Mouse (Mus musculus): ENCODE results near the gene Abl2. TPM values are rescaled to one million over a fixed set of nuclear protein-coding genes. Genes with fewer than 3 reads are reported as not detected.
A peak's percentile ranks its signal among the peaks of the same experiment; 100 is the strongest.

Gene Abl2
- polyA plus RNA-seq, 2 experiments = 1.2 to 1.6 TPM

GRCm38 (mm10) chr1:156533483-156533882 is 25.1 kb upstream of the Abl2 start:
- no peak for TF ChIP-seq CTCF (IDR thresholded peaks at IDR 0.05; ENCODE audit: low read depth)
- no peak for TF ChIP-seq EP300 (IDR thresholded peaks at IDR 0.05; ENCODE audit: low read depth)
- Histone ChIP-seq H3K9me3 (ENCODE audit: control insufficient read depth, low read length) (no peaks in the 10 kb centered on the region), H3K36me3 (replicated peaks; ENCODE audit: control insufficient read depth, insufficient read depth, low read depth) (no peaks in the 10 kb centered on the region), H3K4me2 (ENCODE audit: low read depth) (no peak overlapping the region), H3K9ac (replicated peaks) (no peak overlapping the region), H3K4me3 (ENCODE audit: insufficient read depth in 1 of 2, low read depth in 2 of 2, low read length in 2 of 2) (no peak overlapping the region), H3K4me1 (replicated peaks; ENCODE audit: control insufficient read depth in 2 of 2, insufficient read depth in 2 of 2, low read length in 1 of 2) (no peaks in the 10 kb centered on the region), H3K27ac (no peak overlapping the region), H3K27me3 (ENCODE audit: control insufficient read depth, insufficient read depth, low read length) (no peaks in the 10 kb centered on the region)
- ATAC-seq (ENCODE audit: insufficient read depth) (no peak), DNase-seq (ENCODE audit: low read depth in 3 of 3, low spot score in 3 of 3) (no peak)
- 50% methylated on average over 3 of the region's 3 CpGs for WGBS (ENCODE audit: insufficient replicate concordance)

- Histone ChIP-seq H3K4me2 (ENCODE audit: low read depth) (no peak overlapping the region), H3K4me1 (replicated peaks; ENCODE audit: control insufficient read depth in 2 of 2, insufficient read depth in 2 of 2, low read length in 1 of 2) (no peaks in the 10 kb centered on the region), H3K9me3 (ENCODE audit: control insufficient read depth, low read length) (no peaks in the 10 kb centered on the region), H3K36me3 (replicated peaks; ENCODE audit: control insufficient read depth, insufficient read depth, low read depth) (no peaks in the 10 kb centered on the region), H3K9ac (replicated peaks) (no peak overlapping the region), H3K4me3 (ENCODE audit: insufficient read depth in 1 of 2, low read depth in 2 of 2, low read length in 2 of 2) (no peak overlapping the region), H3K27ac (no peak overlapping the region), H3K27me3 (ENCODE audit: control insufficient read depth, insufficient read depth, low read length) (no peaks in the 10 kb centered on the region)
- TF ChIP-seq EP300 (IDR thresholded peaks at IDR 0.05; ENCODE audit: low read depth) = no peak
- DNase-seq (ENCODE audit: low read depth in 3 of 3, low spot score in 3 of 3) (no peak), ATAC-seq (ENCODE audit: insufficient read depth) (no peak)
- 66% methylated on average over 4 of the region's 4 CpGs for WGBS (ENCODE audit: insufficient replicate concordance)
These were observed 24.7 kb upstream of the Abl2 start for GRCm38 (mm10) chr1:156533911-156534310.

- no peak for ATAC-seq (ENCODE audit: insufficient read depth)
- no peak overlapping the region for H3K4me2 ChIP-seq (ENCODE audit: low read depth)
- H3K27ac ChIP-seq = no peak overlapping the region
- no peaks in the 10 kb centered on the region; a peak in 1 of 4 replicates for H3K4me1 ChIP-seq (replicated peaks; ENCODE audit: control insufficient read depth in 2 of 2, insufficient read depth in 2 of 2, low read length in 1 of 2)
- H3K9ac ChIP-seq (replicated peaks) = no peak overlapping the region
- no peaks in the 10 kb centered on the region for H3K9me3 ChIP-seq (ENCODE audit: control insufficient read depth, low read length)
- no peak for DNase-seq (ENCODE audit: low read depth in 3 of 3, low spot score in 3 of 3)
- no peaks in the 10 kb centered on the region for H3K36me3 ChIP-seq (replicated peaks; ENCODE audit: control insufficient read depth, insufficient read depth, low read depth)
- whole genome bisulfite sequencing (ENCODE audit: insufficient replicate concordance) = 31% methylated on average over 2 of the region's 2 CpGs
- no peak overlapping the region for H3K4me3 ChIP-seq (ENCODE audit: insufficient read depth in 1 of 2, low read depth in 2 of 2, low read length in 2 of 2)
- TF ChIP-seq EP300 (IDR thresholded peaks at IDR 0.05; ENCODE audit: low read depth) = no peak
- TF ChIP-seq CTCF (IDR thresholded peaks at IDR 0.05; ENCODE audit: low read depth) = no peak
- H3K27me3 ChIP-seq (ENCODE audit: control insufficient read depth, insufficient read depth, low read length) = no peaks in the 10 kb centered on the region
These were observed 21.6 kb upstream of the Abl2 start for GRCm38 (mm10) chr1:156537031-156537430.

GRCm38 (mm10) chr1:156537701-156538100 is 20.9 kb upstream of the Abl2 start:
- no peak for DNase-seq (ENCODE audit: low read depth in 3 of 3, low spot score in 3 of 3)
- 56% methylated on average over 6 of the region's 6 CpGs for WGBS (ENCODE audit: insufficient replicate concordance)

GRCm38 (mm10) chr1:156538382-156538781 is 20.2 kb upstream of the Abl2 start:
- ATAC-seq (ENCODE audit: insufficient read depth) = no peak
- Histone ChIP-seq H3K36me3 (replicated peaks; ENCODE audit: control insufficient read depth, insufficient read depth, low read depth) (no peaks in the 10 kb centered on the region), H3K4me3 (ENCODE audit: insufficient read depth in 1 of 2, low read depth in 2 of 2, low read length in 2 of 2) (no peak overlapping the region), H3K27ac (no peak overlapping the region), H3K9ac (replicated peaks) (no peak overlapping the region), H3K27me3 (ENCODE audit: control insufficient read depth, insufficient read depth, low read length) (no peaks in the 10 kb centered on the region), H3K4me1 (replicated peaks; ENCODE audit: control insufficient read depth in 2 of 2, insufficient read depth in 2 of 2, low read length in 1 of 2) (no peaks in the 10 kb centered on the region; a peak in 1 of 4 replicates), H3K4me2 (ENCODE audit: low read depth) (no peak overlapping the region), H3K9me3 (ENCODE audit: control insufficient read depth, low read length) (no peaks in the 10 kb centered on the region)
- TF ChIP-seq EP300 (IDR thresholded peaks at IDR 0.05; ENCODE audit: low read depth) (no peak), CTCF (IDR thresholded peaks at IDR 0.05; ENCODE audit: low read depth) (peak; percentile 35; the same call in 1 of the 2 replicates)
- 67% methylated on average over 3 of the region's 3 CpGs for WGBS (ENCODE audit: insufficient replicate concordance)
- no peak for DNase-seq (ENCODE audit: low read depth in 3 of 3, low spot score in 3 of 3)

More at GRCm38 (mm10) chr1:156537701-156538100, 20.9 kb upstream of the Abl2 start:
- Histone ChIP-seq H3K9ac (replicated peaks) (no peak overlapping the region), H3K9me3 (ENCODE audit: control insufficient read depth, low read length) (no peaks in the 10 kb centered on the region), H3K36me3 (replicated peaks; ENCODE audit: control insufficient read depth, insufficient read depth, low read depth) (no peaks in the 10 kb centered on the region), H3K4me2 (ENCODE audit: low read depth) (no peak overlapping the region), H3K27ac (no peak overlapping the region), H3K4me3 (ENCODE audit: insufficient read depth in 1 of 2, low read depth in 2 of 2, low read length in 2 of 2) (no peak overlapping the region), H3K27me3 (ENCODE audit: control insufficient read depth, insufficient read depth, low read length) (no peaks in the 10 kb centered on the region), H3K4me1 (replicated peaks; ENCODE audit: control insufficient read depth in 2 of 2, insufficient read depth in 2 of 2, low read length in 1 of 2) (no peaks in the 10 kb centered on the region; a peak in 1 of 4 replicates)
- no peak for ATAC-seq (ENCODE audit: insufficient read depth)
- TF ChIP-seq CTCF (IDR thresholded peaks at IDR 0.05; ENCODE audit: low read depth) (no peak), EP300 (IDR thresholded peaks at IDR 0.05; ENCODE audit: low read depth) (no peak)

All from liver, embryonic 14.5 days (tissue).